Mouse (Mus musculus) CH12.LX (cell line): Measurements from ENCODE around the gene Ubl4b. TPM values are rescaled to one million over a fixed set of nuclear protein-coding genes. Genes with fewer than 3 reads are reported as not detected.

Experiments used
- DNase-seq: peaks from one replicate; pipeline ENCODE4 v3.0.0-alpha.2; 2013; ENCODE audit errors: extremely low read depth
- H3K27ac ChIP-seq: 2 replicates; pipeline ENCODE4 v1.5.1; 2012; ENCODE audit warnings: low read depth, mild to moderate bottlenecking, control low read depth, moderate library complexity; ENCODE audit not compliant: insufficient read depth
- H3K27me3 ChIP-seq: replicated peaks from 2 replicates; pipeline ENCODE3; 2012; ENCODE audit warnings: inconsistent platforms
- H3K36me3 ChIP-seq, 2 experiments: replicated peaks in 1 of 2; 2 replicates each; pipeline versions ENCODE3 to v1.6.1; 2012; ENCODE audit warnings: inconsistent platforms in 1 of 2, low read length in 1 of 2, mild to moderate bottlenecking in 1 of 2, mixed read lengths in 1 of 2, moderate library complexity in 1 of 2; ENCODE audit not compliant: control insufficient read depth in 1 of 2, insufficient read depth in 1 of 2
- H3K4me1 ChIP-seq, 2 experiments: 2 replicates each; pipeline ENCODE4 v1.6.1; 2012; ENCODE audit warnings: inconsistent platforms in 1 of 2, moderate library complexity in 1 of 2; ENCODE audit not compliant: insufficient read depth in 2 of 2, control insufficient read depth in 1 of 2
- H3K4me2 ChIP-seq: 2 replicates; pipeline ENCODE4 v1.6.1; 2012; ENCODE audit warnings: low read depth, mild to moderate bottlenecking, control low read depth; ENCODE audit not compliant: poor library complexity, insufficient read depth, severe bottlenecking
- H3K4me3 ChIP-seq, 3 experiments: fragments of 150-350 bp in 1 of 3; sonication (generic) in 1 of 3; replicated peaks in 1 of 3; 2 replicates each; pipeline versions ENCODE3 to v1.5.1; 2011 to 2012; ENCODE audit warnings: low read depth in 2 of 3, low read length in 2 of 3, mild to moderate bottlenecking in 2 of 3, moderate library complexity in 2 of 3, control low read depth in 1 of 3, improper control_type of control experiment in 1 of 3, inconsistent platforms in 1 of 3, mixed read lengths in 1 of 3; ENCODE audit not compliant: poor library complexity in 1 of 3
- H3K79me2 ChIP-seq: replicated peaks from 2 replicates; pipeline ENCODE4 v1.6.1; 2012; ENCODE audit warnings: mild to moderate bottlenecking, moderate library complexity; ENCODE audit not compliant: control insufficient read depth, poor library complexity, insufficient read depth, severe bottlenecking; ENCODE audit errors: extremely low read depth
- H3K9ac ChIP-seq: 2 replicates; pipeline ENCODE4 v1.6.1; 2012; ENCODE audit warnings: low read depth, mild to moderate bottlenecking, control low read depth, moderate library complexity; ENCODE audit not compliant: insufficient read depth
- H3K9me3 ChIP-seq: replicated peaks from 2 replicates; pipeline ENCODE3; 2012; ENCODE audit warnings: low read length, inconsistent platforms, mixed read lengths
- BHLHE40 ChIP-seq: IDR thresholded peaks from 2 replicates; pipeline ENCODE4 v1.6.1; 2011; ENCODE audit warnings: mild to moderate bottlenecking, low read depth, low read length, improper control_type of control experiment
- ELF1 ChIP-seq: IDR thresholded peaks from 2 replicates; pipeline ENCODE4 v1.6.1; 2014; ENCODE audit warnings: low read depth, mild to moderate bottlenecking, inconsistent platforms, low read length, improper control_type of control experiment
- GABPA ChIP-seq: IDR thresholded peaks from 2 replicates; pipeline ENCODE4 v1.6.1; 2012; ENCODE audit warnings: low read depth, low read length, improper control_type of control experiment, inconsistent platforms; ENCODE audit not compliant: insufficient replicate concordance
- KAT2A ChIP-seq: IDR thresholded peaks from 2 replicates; pipeline ENCODE4 v1.6.1; 2012; ENCODE audit warnings: low read length, improper control_type of control experiment, inconsistent platforms; ENCODE audit not compliant: insufficient replicate concordance
- MEF2A ChIP-seq: IDR thresholded peaks from 2 replicates; pipeline ENCODE4 v1.6.1; 2014; ENCODE audit warnings: low read depth, mild to moderate bottlenecking, inconsistent platforms, low read length, improper control_type of control experiment, borderline replicate concordance
- MYC ChIP-seq: IDR thresholded peaks from 2 replicates; pipeline ENCODE4 v1.6.1; 2011; ENCODE audit warnings: low read depth, mild to moderate bottlenecking, improper control_type of control experiment, low read length
- NELFE ChIP-seq: IDR thresholded peaks from 2 replicates; pipeline ENCODE4 v1.6.1; 2011; ENCODE audit warnings: low read depth, low read length, improper control_type of control experiment
- RAD21 ChIP-seq: IDR thresholded peaks from 2 replicates; pipeline ENCODE4 v1.6.1; 2011; ENCODE audit warnings: low read depth, mild to moderate bottlenecking, low read length, improper control_type of control experiment, moderate library complexity
- SIN3A ChIP-seq: IDR thresholded peaks from 2 replicates; pipeline ENCODE4 v1.6.1; 2012; ENCODE audit warnings: low read length, improper control_type of control experiment, inconsistent platforms
- SMC3 ChIP-seq: IDR thresholded peaks from 2 replicates; pipeline ENCODE4 v1.6.1; 2011; ENCODE audit warnings: low read depth, low read length, improper control_type of control experiment
- USF1 ChIP-seq: IDR thresholded peaks from 2 replicates; pipeline ENCODE4 v1.6.1; 2014; ENCODE audit warnings: low read depth, mild to moderate bottlenecking, inconsistent platforms, low read length, improper control_type of control experiment
- USF2 ChIP-seq: conservative IDR thresholded peaks from 2 replicates; pipeline ENCODE4 v1.6.1; 2011; ENCODE audit warnings: low read depth, low read length, improper control_type of control experiment
- ZKSCAN1 ChIP-seq: IDR thresholded peaks from 2 replicates; pipeline ENCODE4 v1.6.1; 2012; ENCODE audit warnings: low read depth, inconsistent platforms, low read length, improper control_type of control experiment, borderline replicate concordance
- ZMIZ1 ChIP-seq: IDR thresholded peaks from 2 replicates; pipeline ENCODE4 v1.6.1; 2012; ENCODE audit warnings: low read depth, mild to moderate bottlenecking, inconsistent platforms, low read length, improper control_type of control experiment
- ZNF384 ChIP-seq: IDR thresholded peaks from 2 replicates; pipeline ENCODE4 v1.6.1; 2012; ENCODE audit warnings: low read depth, low read length, improper control_type of control experiment, inconsistent platforms
- dilution Hi-C: fragments of 300-500 bp; cut with MboI; formaldehyde crosslinking; loops from 2 replicates; pipeline ENCODE4 v1.14.3; 2020; ENCODE audit warnings: low sequenced_read_pairs; ENCODE audit not compliant: extremely low pct_unique_long_range_greater_than_20kb, extremely low pct_ligation_motif_present
- in situ Hi-C: fragments of 300-500 bp; cut with MboI; formaldehyde crosslinking; loops from 3 replicates; pipeline ENCODE4 v1.14.3; 2019; ENCODE audit warnings: low sequenced_read_pairs, low pct_ligation_motif_present, low pct_unique_long_range_greater_than_20kb, mixed read lengths
- polyA plus RNA-seq: library from polyadenylated mRNA; unstranded; fragments of >175 nt; gene quantifications from 2 replicates; pipeline ENCODE4 v1.2.1, GENCODE M21; 2012; ENCODE audit warnings: low read depth; ENCODE audit not compliant: insufficient read length
- total RNA-seq, 2 experiments: library from RNA; depleted of rRNA; stranded (reverse); fragments of 300-350 nt in 1 of 2; fragments of >200 nt in 1 of 2; gene quantifications; 2 replicates each; pipeline ENCODE4 v1.2.3; 2012 to 2014

Ubl4b gene
- total and polyA plus RNA-seq, 3 experiments = not detected

DNA sequence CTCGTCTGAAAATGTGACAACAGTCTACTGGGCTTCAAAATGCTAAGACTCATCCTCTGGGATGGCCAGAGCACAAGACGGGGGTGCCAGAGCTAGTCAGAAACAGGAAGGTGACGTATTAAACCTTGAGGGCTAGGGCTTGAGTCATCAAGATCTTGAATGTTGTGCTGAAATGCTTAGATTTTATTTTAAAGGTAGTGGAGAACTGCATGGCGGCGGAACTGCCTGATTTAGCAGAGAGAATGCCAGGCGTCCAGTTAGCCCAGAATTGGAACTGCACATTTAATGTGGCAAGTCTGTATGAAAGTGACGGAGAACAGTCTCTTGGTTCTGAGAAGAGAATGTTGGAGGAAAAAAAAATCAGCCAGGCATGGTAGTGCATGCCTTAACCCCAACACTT is 19.9 kb downstream of the Ubl4b start:
- peaks cover 0 to 14% of the 10 kb centered on the region in 2 experiments; a peak in 2 of 4 replicates for H3K4me1 ChIP-seq
- no peak overlapping the region for H3K4me2 ChIP-seq
- no peak overlapping the region for H3K9ac ChIP-seq
- TF ChIP-seq SIN3A (no peak), SMC3 (no peak), MYC (no peak), USF1 (no peak), ELF1 (no peak), GABPA (no peak), USF2 (no peak), RAD21 (no peak), ZNF384 (no peak), ZMIZ1 (no peak), NELFE (no peak)
- dilution Hi-C loops = no loop called here
- in situ Hi-C loops = no loop called here
- H3K9me3 ChIP-seq = peaks cover 3% of the 10 kb centered on the region
- no peak overlapping the region for H3K4me3 ChIP-seq
- H3K36me3 ChIP-seq = no peaks in the 10 kb centered on the region
- DNase-seq = no peak
- no peaks in the 10 kb centered on the region for H3K79me2 ChIP-seq
- H3K27me3 ChIP-seq = peaks cover 49% of the 10 kb centered on the region
- H3K27ac ChIP-seq = no peak overlapping the region

DNA sequence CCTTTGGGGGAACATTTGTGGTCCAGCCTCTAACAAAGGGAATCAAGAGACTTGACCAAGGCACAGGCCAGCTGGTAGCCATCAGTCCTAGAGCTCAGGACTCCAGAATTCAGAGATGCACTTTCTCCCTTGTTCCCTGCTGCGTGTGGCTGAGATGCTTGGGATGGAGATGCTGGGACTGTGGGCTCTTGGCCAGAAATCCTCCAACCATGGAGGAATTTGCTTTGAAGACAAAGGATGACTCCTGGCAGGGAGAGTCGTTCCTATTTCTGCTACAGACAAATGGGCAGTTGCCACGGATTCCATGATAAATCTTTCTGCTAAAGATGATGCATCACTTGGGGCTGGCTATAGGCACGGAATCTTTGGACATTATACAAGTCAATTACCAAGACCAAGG is 21.3 kb downstream of the Ubl4b start:
- no peak overlapping the region for H3K4me2 ChIP-seq
- no peak overlapping the region for H3K9ac ChIP-seq
- no peaks in the 10 kb centered on the region for H3K36me3 ChIP-seq
- dilution Hi-C loops = no loop called here
- H3K4me1 ChIP-seq = peaks cover under 1 to 4% of the 10 kb centered on the region in 2 experiments; a peak in 2 of 4 replicates
- H3K4me3 ChIP-seq = no peak overlapping the region
- TF ChIP-seq ZNF384 (no peak), KAT2A (no peak), SMC3 (no peak), MEF2A (no peak), USF2 (no peak), SIN3A (no peak), ELF1 (no peak), BHLHE40 (no peak), ZMIZ1 (no peak), ZKSCAN1 (no peak)
- TF ChIP-seq, all 38 proteins: peak for 0
- DNase-seq = no peak
- Histone ChIP-seq H3K79me2 (no peaks in the 10 kb centered on the region), H3K27me3 (peaks cover 40% of the 10 kb centered on the region), H3K9me3 (peaks cover 3% of the 10 kb centered on the region), H3K27ac (no peak overlapping the region)
- in situ Hi-C loops = no loop called here
